Mouse (Mus musculus) heart, adult 9 months (tissue): ENCODE data around the gene Zfp329.
"Not testable (repeated sequence)": the region's sequence is repeated elsewhere in the genome, so short reads cannot be mapped to it uniquely, and the experiment has no call there.

ENCODE experiments used
- DNase-seq, 2 experiments: peaks; one replicate each; pipeline ENCODE4 v3.0.0; 2022; ENCODE audit warnings: low spot score in 2 of 2

Zfp329 gene

DNA sequence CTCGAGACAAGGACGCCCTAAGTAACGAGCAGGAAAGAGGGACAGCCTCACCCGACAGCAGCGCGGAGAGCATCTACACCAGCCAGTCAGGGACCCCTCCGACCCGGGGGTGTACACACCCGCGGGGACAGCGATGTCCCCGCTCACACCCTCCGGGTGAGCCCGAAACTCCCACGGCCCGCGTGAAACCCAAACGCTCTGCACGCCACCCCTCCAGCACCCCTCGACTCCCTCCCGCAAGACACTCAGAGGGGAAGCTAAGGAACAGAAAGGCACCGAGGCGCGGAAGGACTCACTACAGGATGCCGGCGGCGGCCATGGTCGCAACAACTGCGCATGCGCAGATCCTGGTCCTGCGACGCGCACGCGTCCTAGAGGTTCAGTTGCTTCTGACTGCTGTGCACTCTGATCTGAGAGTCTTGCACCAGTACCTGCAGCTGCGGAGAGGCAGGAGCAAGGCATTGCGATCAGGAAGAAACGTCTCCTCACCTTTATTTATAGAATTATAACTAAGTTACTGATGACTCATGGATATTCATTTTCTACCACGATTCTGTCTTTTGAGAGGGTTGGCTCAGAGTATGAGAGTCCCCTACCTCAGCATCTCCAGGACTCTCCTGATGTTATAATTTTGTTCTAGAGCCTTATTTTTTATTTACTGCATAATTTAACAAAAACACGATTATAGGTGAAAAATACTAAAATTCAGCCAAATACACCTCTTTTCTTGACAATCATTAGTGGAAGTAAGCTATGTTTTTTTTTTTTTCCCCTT is at the start of gene Zfp329:
Gene Zfp329 (minus strand): TSS at position 338 of the 775 bp plus-strand sequence.
- DNase-seq: peak; percentile 90

DNA sequence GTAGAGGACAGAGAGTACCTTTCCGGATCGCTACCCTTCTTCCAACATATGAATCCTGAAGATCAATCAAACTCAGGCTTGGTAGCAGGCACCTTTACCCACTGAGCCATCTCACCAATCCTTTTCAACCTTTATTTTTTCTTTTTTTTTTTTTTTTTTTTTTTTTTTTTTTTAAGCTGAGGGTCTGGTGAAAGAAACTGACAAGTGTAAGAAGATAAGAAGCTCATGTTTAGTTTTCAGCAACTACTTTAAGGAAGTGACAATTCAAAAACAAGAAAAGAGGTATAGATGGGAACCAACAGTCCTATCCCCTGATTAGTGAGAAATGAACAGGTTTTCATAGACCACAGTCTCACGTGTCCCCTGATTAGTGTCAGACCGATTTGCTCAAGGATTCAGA is 17.1 kb upstream of the Zfp329 start:
- no peak for DNase-seq

DNA sequence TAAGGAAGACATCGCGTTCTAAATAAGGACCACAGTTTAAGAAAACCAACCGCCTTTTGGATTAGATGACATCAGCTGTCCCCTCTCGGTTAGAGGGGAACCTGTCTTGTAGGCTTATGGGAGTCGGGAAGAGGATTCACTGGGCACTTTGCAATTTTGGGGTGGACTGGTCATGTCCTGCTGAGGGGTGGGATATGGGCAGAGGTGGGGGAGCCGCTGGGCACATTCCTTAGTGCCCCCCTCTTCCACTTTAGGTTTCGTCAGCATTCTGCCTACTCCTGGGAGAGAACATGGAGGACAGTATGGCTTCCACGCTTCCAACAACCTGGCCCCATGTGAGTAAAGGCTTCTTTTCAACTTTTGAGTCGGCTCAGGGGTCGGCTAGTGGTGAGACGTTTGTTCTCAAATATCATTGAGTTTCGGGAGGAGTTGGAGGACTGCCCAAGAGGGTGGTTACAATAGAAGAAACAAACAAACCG is 16.6 kb upstream of the Zfp329 start:
- no peak for DNase-seq

GRCm38 (mm10) chr7:12834162-12835120 is 15.8 kb upstream of the Zfp329 start, which contains the start of gene Zfp110:
TSS of gene Zfp110 (plus strand) at chr7:12834761.
- peak; percentile 87 to 92 for DNase-seq

DNA sequence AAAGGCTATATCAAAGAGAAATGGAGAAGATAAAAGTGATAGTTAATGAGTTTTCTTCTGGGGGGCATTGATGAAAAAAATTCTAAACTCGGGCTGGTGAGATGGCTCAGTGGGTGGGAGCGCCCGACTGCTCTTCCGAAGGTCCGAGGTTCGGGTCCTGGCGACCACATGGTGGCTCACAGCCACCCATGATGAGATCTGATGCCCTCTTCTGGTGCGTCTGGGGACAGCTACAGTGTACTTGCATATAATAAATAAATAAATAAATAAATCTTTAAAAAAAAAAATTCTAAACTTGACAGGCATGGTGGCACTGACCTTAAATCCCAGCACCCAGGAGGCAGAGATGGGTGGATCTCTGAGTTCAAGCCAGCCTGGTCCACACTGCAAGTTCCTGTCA is 3.1 kb downstream of the Zfp329 start:
- DNase-seq: no peak

- no peak for DNase-seq
Measured at GRCm38 (mm10) chr7:12803727-12804071, 15.0 kb downstream of the Zfp329 start.

- peak; percentile 60 to 74 for DNase-seq
Measured at GRCm38 (mm10) chr7:12802866-12803726, 15.6 kb downstream of the Zfp329 start, which contains the start of gene Zscan18. TSS of gene Zscan18 (minus strand) at chr7:12803635.

DNA sequence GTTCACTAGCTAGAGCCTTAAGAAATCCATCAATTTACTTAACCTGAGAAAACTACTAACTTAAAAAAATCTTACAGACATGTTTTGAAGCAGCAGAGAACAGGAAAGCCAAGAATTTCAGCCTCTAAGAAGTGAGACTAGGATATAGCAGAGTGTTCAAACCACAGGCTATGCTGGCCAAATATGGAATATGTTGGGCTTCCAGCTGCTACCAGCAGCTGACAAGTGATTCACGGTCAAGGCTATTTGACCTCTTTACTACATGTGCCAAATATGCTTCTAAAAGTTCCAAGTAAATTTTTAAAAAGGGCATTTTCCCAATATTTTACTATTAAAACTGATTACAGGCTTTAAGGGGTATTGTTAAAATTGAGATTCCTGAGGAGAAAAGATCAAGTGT is 19.1 kb downstream of the Zfp329 start:
- no peak for DNase-seq

DNA sequence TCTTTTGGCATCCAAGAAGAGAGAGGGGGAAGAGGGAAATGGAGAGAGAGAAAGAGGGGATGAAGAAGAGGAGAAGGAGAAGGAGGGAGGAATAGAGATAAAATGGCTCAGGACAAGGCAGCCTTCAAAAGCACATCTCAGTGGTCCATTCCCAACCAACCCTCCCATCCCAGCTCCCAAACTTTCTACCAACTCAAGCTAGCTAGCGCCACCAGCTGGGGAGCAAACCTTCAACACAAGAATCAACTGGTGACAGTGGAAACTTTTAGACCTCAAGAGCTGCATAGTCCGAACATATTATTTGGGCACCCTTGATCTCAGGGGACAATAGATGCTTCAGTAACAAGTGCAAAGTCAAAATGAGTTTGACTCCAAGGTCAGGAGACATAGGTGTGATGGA is 20.7 kb downstream of the Zfp329 start:
- no peak for DNase-seq

GRCm38 (mm10) chr7:12792624-12793023 is 26.0 kb downstream of the Zfp329 start:
- not testable (repeated sequence) for DNase-seq

DNA sequence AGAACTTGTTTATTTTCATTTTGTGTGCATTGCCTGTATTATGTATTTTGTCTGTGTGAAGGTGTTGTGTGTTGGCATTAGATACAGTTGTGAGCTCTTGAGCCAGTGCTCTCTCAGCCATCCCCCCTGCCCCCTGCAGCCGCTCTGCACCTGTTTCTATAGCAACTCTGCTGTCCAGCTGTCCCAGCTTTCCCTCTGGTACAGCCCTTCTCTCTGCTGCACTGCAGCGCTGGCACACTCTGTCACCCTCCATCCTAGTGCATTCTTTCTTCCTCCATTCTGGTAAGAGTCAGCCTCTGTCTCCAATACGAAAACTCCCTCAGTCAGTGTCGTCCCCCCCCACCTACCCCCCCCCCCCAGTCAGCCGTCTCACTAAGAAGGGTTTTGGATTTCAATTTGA is 30.6 kb downstream of the Zfp329 start:
- no peak for DNase-seq

DNA sequence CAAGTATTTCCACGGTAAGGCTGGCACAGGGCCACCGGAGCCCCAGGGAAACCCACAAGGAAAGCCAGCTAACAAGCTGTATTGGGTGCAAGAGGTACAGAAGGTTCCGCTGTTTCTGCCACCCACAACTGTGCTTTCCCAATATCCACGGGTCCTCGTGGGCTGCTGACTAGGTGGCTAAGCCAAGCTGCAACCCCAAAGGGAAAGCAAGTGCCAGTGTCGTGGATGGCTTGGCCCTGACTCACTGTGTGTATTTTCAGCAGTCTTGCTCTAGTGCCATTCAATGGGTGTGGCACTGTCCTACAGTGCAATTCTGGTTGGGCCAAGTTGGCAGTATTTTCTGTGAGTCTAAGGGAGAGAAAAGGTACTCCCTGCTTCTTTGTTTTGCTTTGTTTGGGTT is 31.3 kb downstream of the Zfp329 start:
- no peak for DNase-seq

GRCm38 (mm10) chr7:12780151-12780830 is 38.4 kb downstream of the Zfp329 start:
- DNase-seq: peak; percentile 48 to 58

DNA sequence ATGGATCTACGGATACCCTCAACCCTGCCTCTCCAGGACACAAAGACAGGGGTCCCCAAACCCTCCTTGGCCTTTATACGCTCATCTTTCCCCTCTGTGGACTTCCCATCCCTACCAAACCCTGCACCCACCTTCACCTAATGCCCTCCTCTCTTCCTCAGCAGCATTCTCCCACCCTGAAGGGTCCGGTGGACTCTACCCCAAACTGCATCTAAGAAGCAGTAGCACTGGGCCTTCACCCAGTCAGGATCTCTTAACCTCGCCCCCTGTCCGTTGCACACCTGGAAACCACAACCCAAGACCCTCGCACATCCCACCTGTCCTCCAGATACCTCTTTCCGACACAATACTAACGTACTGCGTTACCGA is 38.9 kb downstream of the Zfp329 start:
- DNase-seq: no peak

DNA sequence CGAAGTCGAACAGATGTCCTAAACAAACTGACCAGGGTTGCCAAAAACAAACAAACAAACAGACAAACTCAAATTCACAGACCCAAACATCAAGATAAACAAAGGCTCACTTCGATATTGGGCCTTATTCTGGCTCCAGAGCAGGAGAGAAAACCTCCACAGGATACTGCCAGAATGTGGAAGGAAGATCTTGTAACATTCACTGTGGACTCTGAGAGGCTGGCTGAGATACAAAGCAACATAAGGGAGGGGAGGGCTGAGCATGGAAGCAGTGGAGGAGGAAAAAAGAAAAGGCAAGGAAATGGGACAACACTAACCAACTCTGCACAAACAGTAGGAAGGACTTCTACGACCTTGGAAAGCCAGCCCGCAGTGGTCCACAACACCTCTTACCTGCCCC is 39.5 kb downstream of the Zfp329 start:
- no peak for DNase-seq

DNA sequence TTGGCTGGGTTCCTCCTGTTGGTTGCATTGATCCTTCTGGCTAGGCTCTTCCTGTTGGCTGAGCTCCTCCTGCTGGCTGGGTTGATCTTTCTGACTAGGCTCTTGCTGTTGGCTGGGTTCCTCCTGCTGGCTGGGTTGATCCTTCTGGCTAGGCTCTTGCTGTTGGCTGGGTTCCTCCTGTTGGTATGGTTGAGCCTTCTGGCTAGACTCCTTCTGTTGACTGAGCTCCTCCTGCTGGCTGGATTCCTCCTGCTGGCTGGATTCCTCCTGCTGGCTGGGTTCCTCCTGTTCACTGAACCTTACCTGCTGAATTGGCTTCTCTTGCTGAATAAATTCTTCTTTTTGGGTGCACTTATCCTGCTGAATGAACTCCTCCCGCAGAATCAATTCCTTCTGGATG is 44.1 kb downstream of the Zfp329 start:
- DNase-seq: peak; percentile 29 to 53

- DNase-seq: no peak
Measured at GRCm38 (mm10) chr7:12774111-12774510, 44.5 kb downstream of the Zfp329 start.
